Mouse (Mus musculus) megakaryocyte, embryonic 14.5 days (primary cell): ENCODE data around the gene Adgrl1. TPM values are rescaled to one million over a fixed set of nuclear protein-coding genes. Genes with fewer than 3 reads are reported as not detected.

ENCODE experiments used
- H3K27me3 ChIP-seq: replicated peaks from 2 replicates; pipeline ENCODE3; 2012; ENCODE audit warnings: inconsistent platforms
- H3K36me3 ChIP-seq: replicated peaks from 2 replicates; pipeline ENCODE3; 2012; ENCODE audit warnings: low read length, inconsistent platforms, mixed read lengths
- H3K4me1 ChIP-seq: 2 replicates; pipeline ENCODE4 v1.6.1; 2012; ENCODE audit warnings: inconsistent platforms
- H3K4me3 ChIP-seq: replicated peaks from 2 replicates; pipeline ENCODE3; 2012; ENCODE audit warnings: moderate library complexity, mild to moderate bottlenecking, inconsistent platforms
- H3K9me3 ChIP-seq: 2 replicates; pipeline ENCODE4 v1.6.1; 2012; ENCODE audit warnings: inconsistent platforms
- FLI1 ChIP-seq: IDR thresholded peaks from 2 replicates; pipeline ENCODE4 v1.6.1; 2012; ENCODE audit warnings: low read length, inconsistent platforms, mixed read lengths
- GATA1 ChIP-seq: IDR thresholded peaks from 3 replicates; pipeline ENCODE4 v1.6.1; 2012; ENCODE audit warnings: mixed read lengths, low read length, inconsistent platforms, borderline replicate concordance
- polyA plus RNA-seq: library from polyadenylated mRNA; stranded (reverse); fragments of >175 nt; gene quantifications from 2 replicates; pipeline ENCODE4 v1.2.3, GENCODE M21; 2012; ENCODE audit warnings: low replicate concordance; ENCODE audit not compliant: insufficient read depth

Gene Adgrl1
- polyA plus RNA-seq, 1 experiment = 6.8 TPM

- no peaks in the 10 kb centered on the region for H3K9me3 ChIP-seq
- H3K4me1 ChIP-seq = peaks cover 85% of the 10 kb centered on the region
- peak overlapping the region; percentile 92 for H3K4me3 ChIP-seq
- peaks cover 64% of the 10 kb centered on the region for H3K27me3 ChIP-seq
- no peak for TF ChIP-seq FLI1
- no peak for TF ChIP-seq GATA1
- no peaks in the 10 kb centered on the region for H3K36me3 ChIP-seq
These were observed 1.9 kb downstream of the Adgrl1 start for GRCm38 (mm10) chr8:83901566-83902485.

GRCm38 (mm10) chr8:83902961-83903666 lies 3.2 kb downstream of the Adgrl1 start:
- H3K36me3 ChIP-seq = no peaks in the 10 kb centered on the region
- peaks cover 87% of the 10 kb centered on the region for H3K4me1 ChIP-seq
- TF ChIP-seq FLI1 = no peak
- no peak for TF ChIP-seq GATA1
- peaks cover 58% of the 10 kb centered on the region for H3K27me3 ChIP-seq
- no peaks in the 10 kb centered on the region for H3K9me3 ChIP-seq
- H3K4me3 ChIP-seq = no peak overlapping the region

GRCm38 (mm10) chr8:83908583-83908982 lies 8.7 kb downstream of the Adgrl1 start:
- Histone ChIP-seq H3K9me3 (no peaks in the 10 kb centered on the region), H3K4me3 (no peak overlapping the region), H3K4me1 (peaks cover 93% of the 10 kb centered on the region), H3K27me3 (peaks cover 16% of the 10 kb centered on the region), H3K36me3 (no peaks in the 10 kb centered on the region)
- TF ChIP-seq GATA1 = no peak
- no peak for TF ChIP-seq FLI1

GRCm38 (mm10) chr8:83909311-83909710 lies 9.4 kb downstream of the Adgrl1 start:
- H3K4me1 ChIP-seq = peaks cover 93% of the 10 kb centered on the region

GRCm38 (mm10) chr8:83911809-83912731 lies 12.2 kb downstream of the Adgrl1 start:
- peaks cover 86% of the 10 kb centered on the region for H3K4me1 ChIP-seq
- H3K36me3 ChIP-seq = no peaks in the 10 kb centered on the region
- H3K9me3 ChIP-seq = no peaks in the 10 kb centered on the region
- no peak overlapping the region for H3K4me3 ChIP-seq
- H3K27me3 ChIP-seq = peaks cover 9% of the 10 kb centered on the region
- TF ChIP-seq GATA1 = no peak
- no peak for TF ChIP-seq FLI1

More at GRCm38 (mm10) chr8:83909311-83909710, 9.4 kb downstream of the Adgrl1 start:
- no peaks in the 10 kb centered on the region for H3K36me3 ChIP-seq
- no peaks in the 10 kb centered on the region for H3K9me3 ChIP-seq
- H3K27me3 ChIP-seq = peaks cover 12% of the 10 kb centered on the region
- H3K4me3 ChIP-seq = no peak overlapping the region
- no peak for TF ChIP-seq FLI1
- TF ChIP-seq GATA1 = no peak

GRCm38 (mm10) chr8:83914232-83914631 lies 14.3 kb downstream of the Adgrl1 start:
- H3K27me3 ChIP-seq = peaks cover 3% of the 10 kb centered on the region
- no peak for TF ChIP-seq FLI1
- TF ChIP-seq GATA1 = no peak
- peaks cover 4% of the 10 kb centered on the region for H3K36me3 ChIP-seq

GRCm38 (mm10) chr8:83914860-83915259 lies 15.0 kb downstream of the Adgrl1 start:
- Histone ChIP-seq H3K9me3 (no peaks in the 10 kb centered on the region), H3K4me3 (peak overlapping the region; percentile 4), H3K27me3 (no peaks in the 10 kb centered on the region), H3K36me3 (peaks cover 8% of the 10 kb centered on the region), H3K4me1 (peaks cover 72% of the 10 kb centered on the region)
- TF ChIP-seq GATA1 = no peak
- no peak for TF ChIP-seq FLI1

More at GRCm38 (mm10) chr8:83914232-83914631, 14.3 kb downstream of the Adgrl1 start:
- H3K4me3 ChIP-seq = no peak overlapping the region
- H3K4me1 ChIP-seq = peaks cover 78% of the 10 kb centered on the region
- H3K9me3 ChIP-seq = no peaks in the 10 kb centered on the region

GRCm38 (mm10) chr8:83916015-83916414 lies 16.1 kb downstream of the Adgrl1 start:
- H3K27me3 ChIP-seq = no peaks in the 10 kb centered on the region
- H3K9me3 ChIP-seq = no peaks in the 10 kb centered on the region
- TF ChIP-seq FLI1 = no peak
- no peak for TF ChIP-seq GATA1
- peaks cover 64% of the 10 kb centered on the region for H3K4me1 ChIP-seq
- H3K4me3 ChIP-seq = no peak overlapping the region
- peaks cover 14% of the 10 kb centered on the region for H3K36me3 ChIP-seq

GRCm38 (mm10) chr8:83917566-83917965 lies 17.7 kb downstream of the Adgrl1 start:
- TF ChIP-seq FLI1 (no peak), GATA1 (no peak)
- Histone ChIP-seq H3K9me3 (no peaks in the 10 kb centered on the region), H3K27me3 (no peaks in the 10 kb centered on the region), H3K36me3 (peaks cover 14% of the 10 kb centered on the region), H3K4me3 (peak overlapping the region; percentile 0), H3K4me1 (peaks cover 52% of the 10 kb centered on the region)
